Mouse (Mus musculus) MEL (cell line): ENCODE results near the gene Stum. TPM values are rescaled to one million over a fixed set of nuclear protein-coding genes. Genes with fewer than 3 reads are reported as not detected.

ENCODE experiments used
- DNase-seq: peaks from one replicate; pipeline ENCODE4 v3.0.0; 2011; ENCODE audit warnings: low read depth, low spot score
- H3K27ac ChIP-seq: 2 replicates; pipeline ENCODE4 v1.5.1; 2012; ENCODE audit warnings: low read depth, mild to moderate bottlenecking, control low read depth, low read length, moderate library complexity; ENCODE audit not compliant: control insufficient read depth
- H3K27me3 ChIP-seq, 2 experiments: fragments of 150-350 bp in 1 of 2; sonication (generic) in 1 of 2; 2 replicates each; pipeline ENCODE4 v1.6.1; 2012; ENCODE audit warnings: low read length in 2 of 2, mild to moderate bottlenecking in 2 of 2, improper control_type of control experiment in 1 of 2, moderate library complexity in 1 of 2; ENCODE audit not compliant: insufficient read depth in 2 of 2, control insufficient read depth in 1 of 2
- H3K36me3 ChIP-seq, 2 experiments: 2 replicates each; pipeline ENCODE4 v1.6.1; 2012 to 2014; ENCODE audit warnings: low read length in 2 of 2, improper control_type of control experiment in 1 of 2, inconsistent platforms in 1 of 2, mild to moderate bottlenecking in 1 of 2; ENCODE audit not compliant: insufficient read depth in 2 of 2, control insufficient read depth in 1 of 2
- H3K4me1 ChIP-seq, 2 experiments: fragments of 150-350 bp in 1 of 2; sonication (generic) in 1 of 2; 2 replicates each; pipeline ENCODE4 v1.6.1; 2012; ENCODE audit warnings: low read length in 2 of 2, improper control_type of control experiment in 1 of 2, mild to moderate bottlenecking in 1 of 2; ENCODE audit not compliant: insufficient read depth in 2 of 2, control insufficient read depth in 1 of 2
- H3K4me3 ChIP-seq, 2 experiments: fragments of 150-350 bp in 1 of 2; sonication (generic) in 1 of 2; 2 replicates each; pipeline ENCODE4 v1.5.1; 2012; ENCODE audit warnings: low read depth in 2 of 2, low read length in 2 of 2, mild to moderate bottlenecking in 2 of 2, moderate library complexity in 2 of 2, control low read depth in 1 of 2, improper control_type of control experiment in 1 of 2; ENCODE audit not compliant: control insufficient read depth in 1 of 2, insufficient read depth in 1 of 2
- H3K79me2 ChIP-seq: 2 replicates; pipeline ENCODE4 v1.6.1; 2012; ENCODE audit warnings: mild to moderate bottlenecking, low read length, moderate library complexity; ENCODE audit not compliant: control insufficient read depth, poor library complexity, insufficient read depth
- H3K9ac ChIP-seq: 2 replicates; pipeline ENCODE4 v1.6.1; 2012; ENCODE audit warnings: low read depth, mild to moderate bottlenecking, control low read depth, low read length, moderate library complexity; ENCODE audit not compliant: control insufficient read depth, poor library complexity, severe bottlenecking
- H3K9me3 ChIP-seq: fragments of 150-350 bp; sonication (generic); replicated peaks from 2 replicates; pipeline ENCODE4 v1.6.1; 2012; ENCODE audit warnings: mild to moderate bottlenecking, low read length, improper control_type of control experiment, moderate library complexity; ENCODE audit not compliant: insufficient read depth
- BHLHE40 ChIP-seq: IDR thresholded peaks from 2 replicates; pipeline ENCODE4 v1.6.1; 2012; ENCODE audit warnings: low read depth, mild to moderate bottlenecking, inconsistent platforms, low read length, improper control_type of control experiment, borderline replicate concordance
- CHD1 ChIP-seq: IDR thresholded peaks from 2 replicates; pipeline ENCODE4 v1.6.1; 2012; ENCODE audit warnings: low read depth, mild to moderate bottlenecking, inconsistent platforms, low read length, improper control_type of control experiment
- CHD2 ChIP-seq: IDR thresholded peaks from 2 replicates; pipeline ENCODE4 v1.6.1; 2011; ENCODE audit warnings: low read length, improper control_type of control experiment
- E2F4 ChIP-seq: IDR thresholded peaks from 2 replicates; pipeline ENCODE4 v1.6.1; 2011; ENCODE audit warnings: low read depth, low read length, improper control_type of control experiment, borderline replicate concordance
- EP300 ChIP-seq, 2 experiments: IDR thresholded peaks; 2 replicates each; pipeline ENCODE4 v1.6.1; 2011; ENCODE audit warnings: improper control_type of control experiment in 2 of 2, low read length in 2 of 2, low read depth in 1 of 2, mild to moderate bottlenecking in 1 of 2
- ETS1 ChIP-seq: IDR thresholded peaks from 2 replicates; pipeline ENCODE4 v1.6.1; 2012; ENCODE audit warnings: low read depth, mild to moderate bottlenecking, inconsistent platforms, low read length, improper control_type of control experiment, moderate library complexity
- GABPA ChIP-seq: IDR thresholded peaks from 2 replicates; pipeline ENCODE4 v1.6.1; 2012; ENCODE audit warnings: low read depth, mild to moderate bottlenecking, inconsistent platforms, low read length, improper control_type of control experiment, moderate library complexity
- GATA1 ChIP-seq: IDR thresholded peaks from 2 replicates; pipeline ENCODE4 v1.6.1; 2011; ENCODE audit warnings: low read depth, low read length, improper control_type of control experiment
- KAT2A ChIP-seq: conservative IDR thresholded peaks from 2 replicates; pipeline ENCODE4 v1.6.1; 2012; ENCODE audit warnings: low read depth, low read length, improper control_type of control experiment, inconsistent platforms
- MAFK ChIP-seq: IDR thresholded peaks from 2 replicates; pipeline ENCODE4 v1.6.1; 2011; ENCODE audit warnings: low read depth, mild to moderate bottlenecking, low read length, improper control_type of control experiment, borderline replicate concordance
- MAX ChIP-seq: IDR thresholded peaks from 2 replicates; pipeline ENCODE4 v1.6.1; 2011; ENCODE audit warnings: low read length, improper control_type of control experiment
- MEF2A ChIP-seq: IDR thresholded peaks from 2 replicates; pipeline ENCODE4 v1.6.1; 2014; ENCODE audit warnings: low read depth, mild to moderate bottlenecking, inconsistent platforms, low read length, improper control_type of control experiment; ENCODE audit not compliant: poor library complexity, insufficient replicate concordance, severe bottlenecking; ENCODE audit errors: extremely low read depth
- MYB ChIP-seq: IDR thresholded peaks from 2 replicates; pipeline ENCODE4 v1.6.1; 2011; ENCODE audit warnings: mild to moderate bottlenecking, low read depth, low read length, improper control_type of control experiment
- NELFE ChIP-seq: IDR thresholded peaks from 2 replicates; pipeline ENCODE4 v1.6.1; 2011; ENCODE audit warnings: low read depth, low read length, improper control_type of control experiment
- NRF1 ChIP-seq: IDR thresholded peaks from 2 replicates; pipeline ENCODE4 v1.6.1; 2014; ENCODE audit warnings: low read depth, mild to moderate bottlenecking, inconsistent platforms, low read length, improper control_type of control experiment, moderate library complexity; ENCODE audit not compliant: poor library complexity, insufficient read depth, severe bottlenecking
- POLR2A ChIP-seq, 2 experiments: IDR thresholded peaks; 2 replicates each; pipeline ENCODE4 v1.6.1; 2011 to 2012; ENCODE audit warnings: low read length in 2 of 2, mild to moderate bottlenecking in 2 of 2, control low read depth in 1 of 2, improper control_type of control experiment in 1 of 2, low read depth in 1 of 2, moderate library complexity in 1 of 2; ENCODE audit not compliant: control insufficient read depth in 1 of 2, insufficient read depth in 1 of 2, poor library complexity in 1 of 2
- POLR2AphosphoS2 ChIP-seq: IDR thresholded peaks from 2 replicates; pipeline ENCODE4 v1.6.1; 2011; ENCODE audit warnings: low read length, improper control_type of control experiment
- RAD21 ChIP-seq: IDR thresholded peaks from 2 replicates; pipeline ENCODE4 v1.6.1; 2011; ENCODE audit warnings: mild to moderate bottlenecking, low read depth, low read length, improper control_type of control experiment
- RCOR1 ChIP-seq: IDR thresholded peaks from 2 replicates; pipeline ENCODE4 v1.6.1; 2012; ENCODE audit warnings: low read depth, mild to moderate bottlenecking, inconsistent platforms, low read length, improper control_type of control experiment
- SMC3 ChIP-seq: IDR thresholded peaks from 2 replicates; pipeline ENCODE4 v1.6.1; 2011; ENCODE audit warnings: low read depth, low read length, improper control_type of control experiment
- TAL1 ChIP-seq: IDR thresholded peaks from 2 replicates; pipeline ENCODE4 v1.6.1; 2012; ENCODE audit warnings: mild to moderate bottlenecking, inconsistent platforms, low read length, moderate library complexity, mixed read lengths
- TBP ChIP-seq: IDR thresholded peaks from 2 replicates; pipeline ENCODE4 v1.8.0; 2011; ENCODE audit warnings: low read depth, low read length, improper control_type of control experiment
- TCF12 ChIP-seq: IDR thresholded peaks from 2 replicates; pipeline ENCODE4 v1.6.1; 2014; ENCODE audit warnings: low read depth, mild to moderate bottlenecking, inconsistent platforms, low read length, improper control_type of control experiment, moderate library complexity
- UBTF ChIP-seq: IDR thresholded peaks from 2 replicates; pipeline ENCODE4 v1.6.1; 2012; ENCODE audit warnings: low read depth, mild to moderate bottlenecking, inconsistent platforms, low read length, improper control_type of control experiment, moderate library complexity, borderline replicate concordance; ENCODE audit not compliant: insufficient read depth
- USF1 ChIP-seq: IDR thresholded peaks from 2 replicates; pipeline ENCODE4 v1.6.1; 2014; ENCODE audit warnings: low read depth, mild to moderate bottlenecking, inconsistent platforms, low read length, improper control_type of control experiment, moderate library complexity
- USF2 ChIP-seq, 2 experiments: IDR thresholded peaks; 2 replicates each; pipeline ENCODE4 v1.6.1; 2011 to 2012; ENCODE audit warnings: improper control_type of control experiment in 2 of 2, low read length in 2 of 2, borderline replicate concordance in 1 of 2, inconsistent platforms in 1 of 2, low read depth in 1 of 2, mild to moderate bottlenecking in 1 of 2; ENCODE audit not compliant: insufficient read depth in 1 of 2
- ZC3H11A ChIP-seq: IDR thresholded peaks from 2 replicates; pipeline ENCODE4 v1.6.1; 2012; ENCODE audit warnings: low read depth, mild to moderate bottlenecking, inconsistent platforms, low read length, improper control_type of control experiment
- ZMIZ1 ChIP-seq: IDR thresholded peaks from 2 replicates; pipeline ENCODE4 v1.6.1; 2012; ENCODE audit warnings: low read depth, mild to moderate bottlenecking, inconsistent platforms, low read length, improper control_type of control experiment, moderate library complexity
- polyA plus RNA-seq, 2 experiments: library from polyadenylated mRNA; stranded (reverse) in 1 of 2; unstranded in 1 of 2; fragments of >175 nt in 1 of 2; fragments of >200 nt in 1 of 2; gene quantifications; 2 replicates each; pipeline versions ENCODE4 v1.2.1 to v1.2.4; 2012; ENCODE audit warnings: low replicate concordance in 2 of 2, low read depth in 1 of 2; ENCODE audit not compliant: insufficient read length in 2 of 2, insufficient read depth in 1 of 2, missing spikeins in 1 of 2
- total RNA-seq: library from RNA; depleted of rRNA; stranded (reverse); fragments of 300-350 nt; gene quantifications from 2 replicates; pipeline ENCODE4 v1.2.3, GENCODE M21; 2012

Gene Stum
- total and polyA plus RNA-seq, 3 experiments: not detected

- H3K9me3 ChIP-seq: no peaks in the 10 kb centered on the region
- no peaks in the 10 kb centered on the region for H3K36me3 ChIP-seq
- H3K4me1 ChIP-seq: no peaks in the 10 kb centered on the region
- no peak for DNase-seq
- TF ChIP-seq ZC3H11A: no peak
- no peak for TF ChIP-seq EP300 (IDR thresholded peaks at IDR 0.05; ENCODE audit: low read depth in 1 of 2, low read length in 2 of 2)
- TF ChIP-seq POLR2AphosphoS2: no peak
- no peak for TF ChIP-seq TCF12
- TF ChIP-seq KAT2A: no peak
- TF ChIP-seq NELFE: no peak
- no peak for TF ChIP-seq CHD2
- no peak for TF ChIP-seq CHD1
- TF ChIP-seq BHLHE40: no peak
- no peak for TF ChIP-seq RCOR1
- TF ChIP-seq GATA1: no peak
- no peak for TF ChIP-seq SMC3
- no peak for TF ChIP-seq USF1
- TF ChIP-seq POLR2A (IDR thresholded peaks at IDR 0.05; ENCODE audit: control insufficient read depth in 1 of 2, insufficient read depth in 1 of 2, low read depth in 1 of 2, low read length in 2 of 2, poor library complexity in 1 of 2): no peak
- no peak for TF ChIP-seq MEF2A
- TF ChIP-seq MAX: no peak
- TF ChIP-seq ETS1: no peak
- no peak for TF ChIP-seq NRF1
- no peak for TF ChIP-seq MYB
- TF ChIP-seq RAD21: no peak
- H3K9ac ChIP-seq: no peak overlapping the region
- H3K79me2 ChIP-seq: no peaks in the 10 kb centered on the region
- peaks cover 0 to 3% of the 10 kb centered on the region in 2 experiments; a peak in 1 of 4 replicates for H3K27me3 ChIP-seq
- no peak overlapping the region for H3K27ac ChIP-seq
- H3K4me3 ChIP-seq: no peak overlapping the region
These were observed 36.9 kb upstream of the Stum start for GRCm38 (mm10) chr1:180520190-180520589.

- Histone ChIP-seq H3K4me3 (no peak overlapping the region), H3K9ac (no peak overlapping the region), H3K36me3 (no peaks in the 10 kb centered on the region), H3K4me1 (no peaks in the 10 kb centered on the region), H3K79me2 (no peaks in the 10 kb centered on the region), H3K27ac (no peak overlapping the region), H3K27me3 (peaks cover 0 to 3% of the 10 kb centered on the region in 2 experiments; a peak in 1 of 4 replicates), H3K9me3 (no peaks in the 10 kb centered on the region)
- DNase-seq: no peak
- TF ChIP-seq ZC3H11A (no peak), SMC3 (no peak), BHLHE40 (no peak), TAL1 (no peak), UBTF (no peak), ETS1 (no peak), POLR2AphosphoS2 (no peak), GATA1 (no peak), EP300 (IDR thresholded peaks at IDR 0.05; ENCODE audit: low read depth in 1 of 2, low read length in 2 of 2) (no peak), NELFE (no peak), CHD1 (no peak), USF2 (IDR thresholded peaks at IDR 0.05; ENCODE audit: borderline replicate concordance in 1 of 2, insufficient read depth in 1 of 2, low read depth in 1 of 2, low read length in 2 of 2) (no peak), KAT2A (no peak), ZMIZ1 (no peak), TBP (no peak), GABPA (no peak), MYB (no peak), E2F4 (no peak), MAFK (no peak), CHD2 (no peak)
These were observed 36.2 kb upstream of the Stum start for GRCm38 (mm10) chr1:180519520-180519919.
